Mouse (Mus musculus): ENCODE results near the gene Lrmda.
A peak's percentile ranks its signal among the peaks of the same experiment; 100 is the strongest.

The Lrmda gene

DNA sequence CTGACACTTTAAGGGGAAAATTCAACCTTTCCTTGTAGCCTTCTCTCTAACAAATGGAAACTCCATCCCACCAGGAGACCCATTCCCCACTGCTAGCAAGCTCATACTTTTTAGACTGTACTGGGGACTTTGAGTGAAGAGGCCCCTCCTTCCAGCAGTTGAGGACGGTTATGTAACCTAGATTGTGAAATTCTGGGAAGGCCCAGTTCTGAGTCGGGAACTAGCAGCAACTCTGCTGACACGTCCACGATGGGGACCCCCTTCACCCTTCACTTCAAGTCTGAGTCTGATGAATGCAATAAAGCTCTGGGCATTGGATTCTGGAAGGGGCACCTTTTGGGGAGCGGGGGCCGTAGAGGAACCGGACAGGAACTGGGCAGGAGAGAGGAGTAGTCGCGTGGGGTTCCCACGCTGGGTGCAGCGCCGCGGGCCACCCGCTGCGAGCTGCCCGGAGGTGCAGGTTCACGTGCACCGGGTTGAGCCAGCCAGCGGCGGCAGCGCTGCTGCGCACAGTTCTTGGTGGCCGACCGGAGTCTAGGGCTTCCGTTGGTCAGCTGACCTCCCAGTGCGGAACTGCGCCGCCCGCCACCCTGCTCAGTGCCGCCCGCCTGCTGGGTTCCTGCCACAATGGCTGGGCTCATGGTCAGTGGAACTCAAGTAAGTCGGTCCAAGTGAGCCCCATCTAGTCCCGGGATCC, at the start of gene Lrmda:
TSS of gene Lrmda (plus strand) at position 461 of the 697 bp plus-strand sequence.
- DNase-seq (ENCODE audit: low spot score): peak; percentile 65

GRCm38 (mm10) chr14:21981462-21981861, 38.0 kb upstream of the Lrmda start:
- DNase-seq (ENCODE audit: low spot score): peak; percentile 82

- peak; percentile 44 for DNase-seq (ENCODE audit: low spot score)
Measured at GRCm38 (mm10) chr14:21982096-21982591, 37.4 kb upstream of the Lrmda start.

DNA sequence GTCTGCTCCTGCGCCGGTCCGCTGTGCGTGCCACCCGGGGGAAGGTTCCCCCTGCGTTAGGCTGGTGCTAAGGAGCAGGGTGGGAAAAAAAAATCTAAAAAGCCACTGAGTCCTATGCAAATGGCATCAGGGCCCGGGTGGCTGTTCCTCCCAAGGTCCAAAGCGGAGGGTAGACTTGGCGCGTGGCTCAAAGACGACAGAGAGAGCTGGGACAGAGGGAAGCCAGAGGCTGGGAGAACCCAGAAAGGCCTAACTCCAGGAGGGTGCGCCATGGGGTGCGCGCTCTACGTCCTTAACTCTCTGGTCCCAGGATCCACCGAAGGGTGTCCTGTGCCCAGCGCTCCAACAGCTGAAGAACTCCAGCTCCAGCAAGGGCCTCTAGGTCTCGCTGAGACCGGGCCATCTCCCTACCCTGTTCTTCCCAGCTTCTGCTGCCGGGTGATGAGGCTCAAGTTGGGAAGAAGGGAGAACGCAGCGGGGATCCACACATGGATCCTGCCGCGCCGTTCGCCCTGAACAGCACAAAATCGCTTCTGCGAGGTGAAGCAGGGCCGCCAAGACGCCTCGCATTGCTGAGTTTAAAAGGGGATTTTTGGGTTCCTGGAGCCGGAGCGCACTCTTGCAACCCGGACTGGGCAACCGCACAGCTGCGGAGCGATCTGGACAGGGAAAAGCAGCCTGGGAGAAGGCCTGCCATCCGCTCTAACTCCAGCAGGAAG, 36.8 kb upstream of the Lrmda start:
- DNase-seq (ENCODE audit: low spot score): peak; percentile 54

DNA sequence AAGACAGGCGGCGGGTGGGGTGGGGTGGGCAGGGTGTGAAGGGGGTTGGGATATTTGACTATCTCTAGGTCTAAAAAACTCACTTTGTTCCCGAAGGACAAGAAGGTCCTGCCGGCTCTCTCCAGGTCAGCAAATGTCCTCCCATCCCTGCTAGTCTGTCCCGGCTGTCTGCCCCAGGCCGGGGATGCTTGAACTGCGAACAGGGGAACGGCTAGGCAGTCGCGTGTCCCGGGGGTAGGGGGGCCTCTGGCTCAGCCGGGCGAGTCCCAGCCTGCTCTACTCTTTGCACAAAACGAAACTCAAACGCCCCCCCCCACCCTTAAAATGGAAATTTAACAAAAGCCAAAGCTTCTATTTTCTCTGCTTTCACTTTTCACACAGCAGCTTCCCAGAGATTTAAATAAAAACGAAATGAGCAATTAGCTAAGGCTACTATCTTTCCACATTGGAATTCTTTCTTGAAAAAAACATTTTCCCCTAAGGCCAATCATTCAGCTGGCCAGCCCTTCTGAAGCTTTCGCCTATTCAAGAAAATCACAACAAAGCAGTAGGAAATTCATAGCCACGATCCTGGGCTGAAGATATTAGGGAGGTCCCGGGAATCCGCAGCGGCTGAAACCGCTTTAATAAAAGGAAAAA, 36.1 kb upstream of the Lrmda start:
- no peak for DNase-seq (ENCODE audit: low spot score)

DNA sequence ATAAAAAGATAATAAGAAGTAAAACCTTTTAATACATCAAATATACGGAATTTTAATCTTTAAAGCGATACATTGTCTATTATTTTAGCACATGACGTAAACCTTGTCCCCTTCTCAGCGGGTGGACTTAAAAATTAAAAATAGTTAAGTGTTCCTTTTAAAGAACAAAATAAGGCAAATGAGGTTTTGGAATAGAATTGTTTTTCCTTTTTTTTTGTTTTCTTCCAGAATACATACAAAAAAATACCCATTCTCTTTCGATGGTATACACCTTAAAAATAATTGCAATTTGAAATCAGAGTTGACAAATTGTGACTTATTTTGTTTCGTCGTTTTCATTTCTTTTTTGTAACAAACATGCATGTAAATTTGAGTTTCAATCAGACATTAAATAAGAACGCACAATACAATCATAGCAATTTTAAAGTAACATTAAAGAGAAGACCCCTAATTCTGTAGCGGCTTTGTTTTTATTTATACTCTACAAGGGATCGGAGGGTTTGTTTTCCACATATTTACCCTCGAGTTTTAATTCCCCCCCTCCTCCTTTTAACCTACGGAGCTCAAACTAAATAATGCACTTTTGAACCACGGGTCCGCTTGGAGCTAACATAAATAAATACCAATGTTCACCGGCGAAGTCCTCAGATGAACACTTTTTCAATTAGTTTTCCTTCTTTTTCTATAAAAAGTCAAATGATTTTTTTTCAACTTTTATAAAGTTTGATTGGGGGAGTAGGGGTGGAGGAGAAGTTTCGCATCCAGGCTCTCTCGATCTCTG, 35.4 kb upstream of the Lrmda start:
- no peak for DNase-seq (ENCODE audit: low spot score)

- DNase-seq (ENCODE audit: low spot score): peak; percentile 42
Measured at GRCm38 (mm10) chr14:21984757-21985425, 34.6 kb upstream of the Lrmda start.

GRCm38 (mm10) chr14:21985426-21985931, 34.0 kb upstream of the Lrmda start:
- DNase-seq (ENCODE audit: low spot score): no peak

GRCm38 (mm10) chr14:21985981-21986732, 33.4 kb upstream of the Lrmda start:
- DNase-seq (ENCODE audit: low spot score): peak; percentile 80

- DNase-seq (ENCODE audit: low spot score): peak; percentile 47
Measured at GRCm38 (mm10) chr14:21986733-21987659, 32.5 kb upstream of the Lrmda start.

- DNase-seq (ENCODE audit: low spot score): peak; percentile 94
Measured at GRCm38 (mm10) chr14:21987660-21988576, 31.6 kb upstream of the Lrmda start.

DNA sequence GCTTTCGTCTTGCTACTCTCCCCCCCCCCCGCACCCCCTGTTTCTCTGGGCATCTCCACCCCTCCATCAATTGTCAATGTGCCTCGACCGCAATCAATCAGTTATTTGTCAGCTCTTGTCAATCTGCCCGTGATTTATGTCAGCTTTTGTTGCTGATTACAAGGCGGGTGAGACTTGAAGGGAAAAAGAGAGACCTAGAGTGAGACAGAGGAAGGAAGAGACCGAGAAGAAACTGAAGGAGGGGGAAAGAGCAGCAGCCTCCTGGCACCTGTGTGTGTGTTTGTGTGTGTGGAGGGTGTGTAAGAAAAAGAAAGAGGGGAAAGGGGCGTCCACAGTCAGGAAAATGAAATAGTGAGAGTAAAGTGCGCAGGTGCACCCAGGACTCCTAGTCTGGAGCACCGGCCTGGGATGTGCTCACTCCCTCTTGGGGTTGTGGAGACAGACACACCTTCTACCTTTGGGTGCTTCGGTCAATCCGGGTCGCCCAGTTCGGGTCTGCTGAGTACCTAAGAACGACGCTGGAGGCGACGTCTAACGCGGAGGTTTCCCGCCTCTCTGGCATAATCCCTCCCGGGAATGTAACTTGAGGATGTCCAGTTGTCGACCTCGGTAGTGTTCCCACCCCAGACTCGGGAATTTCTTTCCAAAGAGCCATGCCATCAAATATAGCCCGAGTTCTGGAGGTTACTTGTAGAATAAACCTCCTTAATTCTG, 30.8 kb upstream of the Lrmda start:
- peak; percentile 50 for DNase-seq (ENCODE audit: low spot score)

DNA sequence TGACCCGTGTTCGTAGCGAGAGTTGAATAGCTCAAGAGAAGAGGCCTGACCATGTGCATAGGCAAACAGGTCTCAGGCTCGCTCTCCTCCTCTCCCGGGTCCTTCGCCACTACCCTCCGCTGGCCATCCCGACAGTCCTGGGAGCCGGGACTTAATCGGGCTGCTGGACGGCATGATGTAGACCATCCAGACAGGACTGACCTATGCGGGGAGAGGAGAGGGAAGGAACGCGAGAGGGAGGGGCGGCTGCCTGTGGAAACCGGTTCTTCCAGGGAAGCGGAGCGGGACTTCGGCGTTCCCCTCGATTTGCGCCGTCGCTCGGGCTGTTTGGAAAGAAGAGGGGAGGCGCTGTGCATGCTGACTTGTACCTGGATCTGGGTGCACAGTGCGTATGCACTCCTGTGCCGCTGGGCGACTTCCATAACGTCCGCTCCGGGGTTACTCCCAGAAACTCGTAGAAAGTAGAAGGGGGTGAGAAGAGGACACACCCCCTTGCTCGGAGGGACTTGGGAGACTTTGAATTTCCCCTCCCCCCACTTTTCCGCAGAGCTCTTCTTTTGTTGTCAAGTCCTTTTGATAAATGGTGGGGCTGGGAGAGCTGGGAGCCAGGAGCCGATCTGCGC, 30.1 kb upstream of the Lrmda start, which contains the start of gene Zfp503:
TSS of gene Zfp503 (minus strand) at position 311 of the 623 bp plus-strand sequence.
- DNase-seq (ENCODE audit: low spot score): peak; percentile 66

- DNase-seq (ENCODE audit: low spot score): no peak
Measured at GRCm38 (mm10) chr14:21990321-21991021, 29.0 kb upstream of the Lrmda start.

GRCm38 (mm10) chr14:21991251-21991780, 28.2 kb upstream of the Lrmda start:
- peak; percentile 60 for DNase-seq (ENCODE audit: low spot score)

- no peak for DNase-seq (ENCODE audit: low spot score)
Measured at GRCm38 (mm10) chr14:21991856-21992255, 27.7 kb upstream of the Lrmda start.

Data from ovary, postnatal 14 days (tissue).